Mouse (Mus musculus) MN1 (cell line): ENCODE measurements around the gene Tbc1d2b.

Experiments
- DNase-seq: peaks from one replicate; pipeline ENCODE4 v3.0.0-alpha.2; 2016; ENCODE audit warnings: low spot score

The Tbc1d2b gene

DNA sequence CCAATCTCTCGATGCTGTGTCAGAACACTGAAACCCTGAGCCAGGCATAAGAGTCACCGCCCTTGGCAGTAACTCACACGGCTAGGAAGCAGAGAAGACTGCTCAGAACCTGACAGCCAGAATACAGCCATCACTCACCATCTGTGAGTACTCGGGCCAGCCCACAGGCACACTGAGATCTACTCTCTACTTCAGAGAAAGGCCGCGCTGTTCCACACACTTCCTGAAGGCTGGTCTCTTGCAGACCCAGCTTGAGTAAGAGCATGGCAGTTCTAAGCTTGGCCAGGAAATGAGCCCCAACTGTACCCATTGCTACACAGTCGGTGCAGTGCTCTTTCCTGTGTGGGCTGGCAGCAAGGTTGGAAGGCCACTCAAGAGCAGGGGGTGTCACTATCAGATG, 27.7 kb downstream of the Tbc1d2b start:
- DNase-seq, result no peak

DNA sequence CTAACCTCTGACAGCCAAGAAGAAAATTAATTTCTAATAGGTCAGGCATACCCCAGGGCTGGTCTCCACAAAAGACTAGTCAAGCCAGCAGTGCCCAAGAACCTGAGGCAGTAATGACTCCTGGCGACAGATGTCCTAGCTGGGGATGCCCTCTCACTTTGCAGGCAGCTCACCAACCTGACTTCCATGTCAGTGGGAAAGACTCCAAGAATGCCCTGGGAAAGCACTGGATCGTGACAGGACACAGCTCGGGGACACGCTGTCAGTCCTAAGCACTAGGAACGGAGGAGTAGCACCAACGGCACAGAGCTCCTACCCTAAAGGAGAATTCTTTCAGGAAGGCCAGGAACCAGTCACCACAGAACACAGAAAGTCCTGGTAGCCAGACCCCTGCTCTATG, 28.3 kb downstream of the Tbc1d2b start:
- DNase-seq, result no peak

GRCm38 (mm10) chr9:90241618-90242017, 29.0 kb downstream of the Tbc1d2b start:
- no peak for DNase-seq

- DNase-seq, result no peak
Observed at GRCm38 (mm10) chr9:90241041-90241440, 29.6 kb downstream of the Tbc1d2b start.

DNA sequence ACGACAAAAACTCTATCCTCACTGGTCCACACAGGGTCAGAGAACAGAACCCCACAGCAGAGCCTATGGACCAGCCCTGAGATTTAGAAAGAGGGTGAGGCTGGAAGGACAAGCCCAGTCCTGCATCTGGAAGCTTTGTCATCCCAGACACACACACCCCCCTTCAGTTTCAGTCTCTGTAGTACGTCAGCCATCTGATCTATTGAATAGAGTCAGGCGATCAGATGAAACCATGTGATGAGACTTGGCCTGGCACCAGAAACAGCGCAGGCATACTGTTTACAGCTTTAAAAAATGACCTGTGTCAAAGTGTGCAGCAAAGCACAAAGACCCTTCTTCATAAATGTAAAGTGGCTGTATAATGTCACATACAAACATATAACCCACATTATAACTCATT, 30.0 kb downstream of the Tbc1d2b start:
- DNase-seq, result no peak

- DNase-seq, result no peak
Observed at GRCm38 (mm10) chr9:90237232-90238062, 33.2 kb downstream of the Tbc1d2b start.

- DNase-seq, result no peak
Observed at GRCm38 (mm10) chr9:90236817-90237216, 33.8 kb downstream of the Tbc1d2b start.

- no peak for DNase-seq
Observed at GRCm38 (mm10) chr9:90235258-90235882, 35.2 kb downstream of the Tbc1d2b start.

DNA sequence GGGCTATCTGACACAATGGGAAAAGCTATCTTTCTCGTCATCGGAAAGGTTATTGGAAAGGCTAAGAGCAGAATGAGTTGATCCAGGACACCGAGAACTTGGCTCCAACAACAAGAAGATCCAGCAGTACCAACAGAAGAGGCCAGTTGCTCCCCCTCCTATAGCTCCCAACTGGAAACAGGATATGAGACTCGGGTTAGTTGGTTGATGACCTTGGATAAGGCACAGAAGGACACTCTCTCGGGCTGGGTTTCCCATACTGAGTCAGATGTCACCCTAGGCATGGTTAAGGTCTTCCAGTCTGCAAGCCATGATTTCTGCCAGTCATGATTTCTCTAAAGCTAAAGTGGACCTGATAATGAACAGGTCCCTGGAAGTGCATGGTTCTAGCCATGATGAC, 35.8 kb downstream of the Tbc1d2b start:
- no peak for DNase-seq

GRCm38 (mm10) chr9:90233906-90234419, 36.6 kb downstream of the Tbc1d2b start:
- DNase-seq, result no peak

DNA sequence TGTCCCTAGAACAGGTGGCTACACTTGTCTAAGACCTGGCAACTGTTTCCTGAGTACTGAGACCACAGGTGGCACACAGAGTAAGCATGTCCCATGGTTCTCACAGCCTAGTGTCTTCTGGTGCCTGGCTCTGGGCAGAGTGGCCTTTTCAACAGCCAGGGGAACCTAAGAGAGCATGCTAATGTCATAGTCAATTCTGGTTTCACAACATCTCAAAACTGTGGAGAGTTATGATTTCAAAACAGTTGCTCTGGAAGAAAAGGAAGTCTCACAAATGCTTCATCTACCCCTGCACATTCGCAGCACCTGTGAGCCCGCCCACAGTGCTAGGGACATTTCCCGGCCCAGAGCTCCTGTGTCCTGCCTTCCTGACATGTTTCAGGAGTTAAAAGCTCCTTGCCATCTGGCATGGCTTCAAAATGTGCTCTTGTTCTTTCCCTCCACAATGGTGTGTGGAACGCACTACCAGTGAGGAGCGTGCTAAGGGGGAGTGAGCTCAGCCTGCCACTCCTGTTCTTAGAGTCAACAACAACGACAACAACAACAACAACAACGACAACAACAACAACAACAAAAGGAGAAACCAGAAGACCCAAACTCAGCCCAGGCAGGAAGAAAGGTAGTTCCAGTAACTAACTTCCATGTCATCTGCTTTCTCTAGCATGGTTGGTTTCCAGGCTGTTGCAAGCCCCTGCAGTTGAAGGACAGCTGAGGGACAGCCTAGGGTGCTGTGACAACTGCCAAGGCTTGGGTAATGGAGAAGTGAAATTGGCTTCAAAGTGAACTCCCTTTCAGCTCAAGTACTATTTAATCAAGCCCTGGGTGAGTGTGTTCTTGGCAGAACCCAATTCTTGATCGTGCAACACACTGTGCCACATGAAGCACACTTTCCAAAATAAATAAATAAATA, 37.6 kb downstream of the Tbc1d2b start:
- DNase-seq, result no peak

DNA sequence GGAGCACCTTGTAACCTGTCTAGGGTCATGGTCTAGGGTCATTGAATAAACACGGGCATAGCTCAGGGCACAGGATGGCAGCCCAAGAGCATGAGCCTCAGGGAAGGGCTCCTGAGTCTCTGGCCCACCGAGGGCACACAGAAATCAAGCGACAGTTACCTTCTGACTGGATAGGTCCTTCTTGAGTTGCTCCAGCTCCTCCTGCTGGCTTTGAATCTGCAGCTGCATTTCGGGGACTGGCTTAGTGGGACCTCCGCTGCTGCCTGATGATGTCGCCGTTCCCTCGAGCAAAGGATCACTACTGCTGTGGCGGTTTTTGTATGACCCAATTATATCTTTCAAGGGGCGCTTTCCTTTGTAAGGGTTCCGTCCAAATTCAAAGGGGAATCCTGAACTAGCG, 43.4 kb downstream of the Tbc1d2b start:
- no peak for DNase-seq

GRCm38 (mm10) chr9:90226742-90227096, 43.9 kb downstream of the Tbc1d2b start:
- DNase-seq, result no peak

GRCm38 (mm10) chr9:90226081-90226741, 44.4 kb downstream of the Tbc1d2b start:
- DNase-seq, result no peak

DNA sequence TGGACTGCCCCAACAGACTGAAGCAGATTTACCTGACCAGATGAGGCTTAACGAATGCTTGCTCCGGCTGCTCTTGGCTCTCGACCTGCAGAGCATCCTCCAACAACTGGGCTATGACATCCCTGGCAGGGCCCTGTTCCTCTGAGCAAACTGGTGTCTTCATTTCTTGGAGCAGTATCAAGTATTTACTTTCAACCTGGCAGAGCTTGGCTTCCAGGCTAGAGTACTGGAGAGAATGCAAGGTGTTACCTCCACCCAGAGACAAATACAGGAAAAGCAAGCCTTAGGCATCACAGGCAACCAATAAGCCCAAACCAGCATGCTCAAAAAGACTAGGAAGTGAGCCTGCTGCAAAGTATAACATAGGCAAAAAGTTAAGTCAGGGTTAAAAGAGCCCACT, 48.3 kb downstream of the Tbc1d2b start:
- DNase-seq, result no peak

DNA sequence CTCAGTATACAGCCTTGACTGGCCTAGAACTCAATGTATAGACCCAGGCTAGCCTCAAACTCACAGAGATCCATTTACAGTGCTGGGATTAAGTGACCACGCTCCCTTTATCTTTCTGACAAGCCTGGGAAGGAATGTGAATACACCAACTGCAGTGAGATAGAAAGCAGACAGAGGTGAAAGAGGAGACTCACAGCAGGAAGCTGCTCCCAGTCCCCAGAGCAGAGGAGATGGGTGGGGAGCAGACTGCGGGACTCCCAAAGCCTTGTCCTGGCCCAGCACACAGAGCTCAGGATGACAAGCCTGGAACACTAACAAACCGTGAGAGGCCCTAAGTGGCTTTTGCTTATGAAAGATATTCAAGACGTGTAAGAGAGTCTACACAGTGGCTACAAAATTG, 53.1 kb downstream of the Tbc1d2b start:
- no peak for DNase-seq

- DNase-seq, result no peak
Observed at GRCm38 (mm10) chr9:90216259-90217001, 54.2 kb downstream of the Tbc1d2b start.

GRCm38 (mm10) chr9:90213127-90213526, 57.5 kb downstream of the Tbc1d2b start:
- DNase-seq, result no peak

DNA sequence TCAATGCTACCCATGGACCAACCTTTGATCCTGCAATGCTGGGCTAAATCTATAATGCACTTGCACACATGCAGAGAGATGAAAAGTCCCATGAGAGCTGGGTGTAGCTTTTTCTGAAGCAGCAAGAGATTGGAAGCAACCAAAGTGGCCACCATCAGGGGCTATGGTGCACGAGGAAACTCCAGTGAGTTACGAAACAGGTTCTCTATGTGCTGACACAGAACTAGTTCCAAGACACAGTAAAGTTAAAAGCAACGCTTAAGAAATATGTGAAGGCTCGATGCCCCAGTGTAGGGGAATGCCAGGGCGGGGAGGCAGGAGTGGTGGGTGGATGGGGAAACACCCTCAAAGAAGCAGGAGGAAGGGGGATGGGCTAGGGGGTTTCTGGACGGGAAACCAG, 61.9 kb downstream of the Tbc1d2b start:
- no peak for DNase-seq

GRCm38 (mm10) chr9:90207808-90208207, 62.8 kb downstream of the Tbc1d2b start:
- no peak for DNase-seq

- no peak for DNase-seq
Observed at GRCm38 (mm10) chr9:90206500-90206899, 64.1 kb downstream of the Tbc1d2b start.
